Mouse (Mus musculus) effector memory CD4-positive, alpha-beta T cell, adult 7 months (primary cell): ENCODE measurements around the gene Map10. TPM values are rescaled to one million over a fixed set of nuclear protein-coding genes. Genes with fewer than 3 reads are reported as not detected.

Experiments
- polyA plus RNA-seq: library from polyadenylated mRNA; unstranded; fragments of 100-300 nt; shearing (Covaris generic); gene quantifications from one replicate; pipeline ENCODE4 v1.2.1, GENCODE M21; 2017

Gene Map10
- polyA plus RNA-seq, result not detected

GRCm38 (mm10) chr8:125669700-125670195 lies at the start of gene Map10:
Gene Map10, plus strand, starts transcription at chr8:125669818.

Other genes starting within 250 kb of the Map10 start
- gene Sipa1l2, start 100.0 kb upstream of the Map10 start, polyA plus RNA-seq, result 4.2 TPM
- 9.2 TPM for gene Ntpcr, start 60.1 kb downstream of the Map10 start, polyA plus RNA-seq
- 0.88 TPM for gene Pcnx2, start 228.5 kb downstream of the Map10 start, polyA plus RNA-seq
- gene Map3k21, start 240.6 kb downstream of the Map10 start, polyA plus RNA-seq, result not detected